Mouse (Mus musculus) testis, adult 2 months (tissue): ENCODE measurements around the gene Adam6b. TPM values are rescaled to one million over a fixed set of nuclear protein-coding genes. Genes with fewer than 3 reads are reported as not detected.

Experiments used
- H3K27ac ChIP-seq: fragments of 200-500 bp; 2 replicates; pipeline ENCODE4 v1.5.1; 2012; ENCODE audit warnings: low read depth, low read length; ENCODE audit not compliant: control insufficient read depth, insufficient read depth
- H3K27me3 ChIP-seq: fragments of 200-500 bp; 2 replicates; pipeline ENCODE4 v1.6.1; 2012; ENCODE audit warnings: mild to moderate bottlenecking, low read length, moderate library complexity; ENCODE audit not compliant: control insufficient read depth, insufficient read depth
- H3K36me3 ChIP-seq: fragments of 200-500 bp; 2 replicates; pipeline ENCODE4 v1.6.1; 2012; ENCODE audit warnings: mild to moderate bottlenecking, low read length; ENCODE audit not compliant: control insufficient read depth, insufficient read depth
- H3K4me1 ChIP-seq: fragments of 200-500 bp; 2 replicates; pipeline ENCODE4 v1.6.1; 2012; ENCODE audit warnings: low read length; ENCODE audit not compliant: control insufficient read depth, insufficient read depth
- H3K4me3 ChIP-seq: fragments of 200-500 bp; 2 replicates; pipeline ENCODE4 v1.5.1; 2012; ENCODE audit warnings: low read depth, mild to moderate bottlenecking, low read length, moderate library complexity, mixed read lengths; ENCODE audit not compliant: control insufficient read depth
- CTCF ChIP-seq: fragments of 200-500 bp; IDR thresholded peaks from 2 replicates; pipeline ENCODE4 v1.5.1; 2012; ENCODE audit warnings: low read depth, mild to moderate bottlenecking, inconsistent platforms, low read length, moderate library complexity; ENCODE audit not compliant: control insufficient read depth, insufficient read depth, insufficient replicate concordance
- POLR2A ChIP-seq: fragments of 200-500 bp; IDR thresholded peaks from 2 replicates; pipeline ENCODE4 v1.6.1; 2012; ENCODE audit warnings: low read depth, mild to moderate bottlenecking, inconsistent platforms, low read length, moderate library complexity; ENCODE audit not compliant: control insufficient read depth
- polyA plus RNA-seq: library from polyadenylated mRNA; depleted of rRNA; stranded (reverse); fragments of >200 nt; gene quantifications from 2 replicates; pipeline ENCODE4 v1.2.3, GENCODE M21; 2012; rRNA removed

Adam6b gene
- polyA plus RNA-seq, 1 experiment = 47.1 TPM

DNA sequence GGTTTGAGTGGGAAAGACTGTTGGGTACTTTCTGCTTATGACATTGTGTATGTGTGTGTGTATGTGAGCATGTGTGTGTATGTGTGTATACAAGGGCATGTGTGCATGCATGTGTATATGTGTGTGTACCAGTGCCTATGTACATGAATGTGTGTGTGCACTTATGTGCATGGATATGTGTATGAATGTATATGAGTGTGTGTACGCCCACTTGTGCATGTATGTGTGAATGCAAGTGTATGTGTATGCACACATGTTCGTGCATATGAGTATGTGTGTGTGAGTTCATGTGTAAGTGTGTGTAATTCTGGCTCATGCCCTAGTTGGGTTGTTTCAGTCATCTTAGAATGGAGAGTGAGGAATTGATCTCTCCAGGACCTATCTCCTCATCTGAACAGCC lies 36.6 kb downstream of the Adam6b start:
- TF ChIP-seq CTCF (no peak), POLR2A (no peak)
- H3K4me1 ChIP-seq = no peaks in the 10 kb centered on the region
- no peak overlapping the region for H3K27ac ChIP-seq
- H3K27me3 ChIP-seq = no peaks in the 10 kb centered on the region
- no peak overlapping the region for H3K4me3 ChIP-seq
- H3K36me3 ChIP-seq = no peaks in the 10 kb centered on the region

Other genes with a start within 250 kb of the Adam6b start
- gene Adam6a, start 54.4 kb downstream of the Adam6b start, polyA plus RNA-seq = 47.9 and 65.3 TPM in 2 replicates